Mouse (Mus musculus): Measurements from ENCODE around the gene Pafah1b3.

DNA sequence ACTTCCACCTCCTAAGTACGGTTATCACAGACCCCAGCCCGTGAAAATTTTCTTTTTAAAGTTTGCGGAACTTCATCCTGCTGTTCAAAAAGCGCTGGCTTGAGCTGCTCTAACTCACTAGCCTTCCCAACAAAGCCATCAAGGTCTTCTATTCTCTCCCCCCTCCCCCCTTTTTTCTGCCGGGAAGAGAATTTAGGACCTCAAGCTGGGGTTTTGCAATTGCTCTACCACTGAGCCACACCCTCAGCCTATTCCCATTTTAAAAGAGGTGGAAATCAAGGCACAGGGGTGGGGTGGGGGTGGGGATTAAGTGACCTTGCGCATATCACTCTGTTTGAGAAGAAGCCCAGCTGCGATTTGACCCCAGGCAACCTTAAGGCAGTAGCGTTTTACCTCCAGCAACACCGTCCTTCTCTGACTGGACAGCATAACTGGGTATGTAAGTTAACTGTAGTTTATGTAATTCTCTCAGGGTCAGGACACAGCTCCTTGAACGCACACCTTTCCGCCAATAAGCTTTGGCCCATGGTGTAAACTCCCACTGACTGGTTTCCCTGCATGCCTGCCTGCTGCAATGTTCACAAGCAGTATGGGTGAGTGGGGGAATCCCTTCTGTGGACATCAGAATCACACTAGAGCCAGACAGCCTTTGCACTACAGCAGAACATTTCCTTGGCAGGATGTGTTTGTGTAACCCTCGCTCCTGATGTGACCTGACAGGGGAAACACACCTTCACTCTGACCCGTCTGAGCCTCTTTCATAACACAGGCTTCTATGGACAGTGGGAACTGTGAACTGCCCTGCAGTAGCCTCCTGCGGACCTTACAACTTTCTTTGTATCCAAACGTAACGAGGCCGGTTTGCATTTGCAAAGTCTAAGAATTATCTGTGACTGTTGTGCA, 33.6 kb downstream of the Pafah1b3 start:
- TF ChIP-seq EP300 (IDR thresholded peaks at IDR 0.05; ENCODE audit: low read depth in 1 of 2, low read length in 2 of 2) (no peak), POLR2A (IDR thresholded peaks at IDR 0.05; ENCODE audit: control insufficient read depth in 1 of 2, insufficient read depth in 1 of 2, low read depth in 1 of 2, low read length in 2 of 2, poor library complexity in 1 of 2) (no peak), CTCF (IDR thresholded peaks at IDR 0.05 in 2 of 3, conservative IDR thresholded peaks at IDR 0.05 in 1 of 3; ENCODE audit: control insufficient read depth in 1 of 3, insufficient read depth in 1 of 3, low read depth in 2 of 3, low read length in 3 of 3, poor library complexity in 1 of 3, severe bottlenecking in 1 of 3) (no peak), USF2 (IDR thresholded peaks at IDR 0.05; ENCODE audit: borderline replicate concordance in 1 of 2, insufficient read depth in 1 of 2, low read depth in 1 of 2, low read length in 2 of 2) (no peak), USF1 (IDR thresholded peaks at IDR 0.05; ENCODE audit: low read depth, low read length) (no peak), GATA1 (IDR thresholded peaks at IDR 0.05; ENCODE audit: low read depth, low read length) (no peak), MYC (IDR thresholded peaks at IDR 0.05; ENCODE audit: low read depth, low read length) (no peak)
